19 mouse cellular contexts compared by ENCODE assay signal in the genomic region with DNA sequence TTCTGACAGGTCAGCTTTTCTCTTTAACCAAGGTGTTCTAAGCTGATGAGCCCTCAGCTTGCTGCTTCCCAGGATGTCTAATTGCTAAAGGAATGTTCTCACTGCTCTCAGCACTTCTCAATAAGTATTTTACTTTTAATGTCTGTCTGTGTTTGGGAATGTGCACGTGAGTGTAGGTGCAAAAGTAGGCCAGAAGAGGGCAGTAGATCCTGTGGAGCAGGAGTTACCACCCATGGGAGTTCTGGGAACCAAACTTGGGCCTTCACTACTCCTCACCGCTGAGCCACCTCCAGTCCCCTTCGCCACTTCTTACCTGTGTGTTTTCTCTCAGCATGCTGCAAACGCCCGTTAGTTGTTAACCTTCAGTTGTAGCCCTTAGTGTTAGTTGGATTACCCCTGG. TPM values are rescaled to one million over a fixed set of nuclear protein-coding genes. Genes with fewer than 3 reads are reported as not detected.
A peak's percentile ranks its signal among the peaks of the same experiment; 100 is the strongest.
DNase-seq lines count a peak whose midpoint lies in the region; ATAC-seq and TF ChIP-seq lines count a peak whose summit lies in the region.
"Had no signal": no experiment of that assay in that cellular context is flagged by ENCODE, and none has a peak within 500 bp of the region (broad histone marks: within the 10 kb centered on the region; RNA-seq: fewer than 3 reads in every experiment).

No protein-coding gene starts in this region.

- no peaks in the 10 kb centered on the region for H3K27me3 ChIP-seq in intestine, postnatal 0 days (replicated peaks; ENCODE audit: control insufficient read depth, insufficient read depth, low read length)
- no peaks in the 10 kb centered on the region for H3K27me3 ChIP-seq in intestine, embryonic 15.5 days (replicated peaks)
- no peaks in the 10 kb centered on the region for H3K27me3 ChIP-seq in liver, embryonic 14.5 days (ENCODE audit: control insufficient read depth, insufficient read depth, low read length)
- no peaks in the 10 kb centered on the region for H3K27me3 ChIP-seq in testis, adult 2 months (ENCODE audit: control insufficient read depth, insufficient read depth, low read length)
- H3K27me3 ChIP-seq in small intestine, adult 2 months (ENCODE audit: control insufficient read depth, insufficient read depth, low read length) = no peaks in the 10 kb centered on the region
- no peaks in the 10 kb centered on the region for H3K27me3 ChIP-seq in neural tube, embryonic 15.5 days (replicated peaks)
- H3K27me3 ChIP-seq: CH12.LX; heart, embryonic 15.5 days; hindbrain, embryonic 15.5 days; limb, embryonic 15.5 days had no signal

- 93% methylated on average over 5 of the region's 5 CpGs for WGBS in intestine, postnatal 0 days
- WGBS in intestine, embryonic 15.5 days = 89% methylated on average over 5 of the region's 5 CpGs
- 72% methylated on average over 5 of the region's 5 CpGs for WGBS in liver, embryonic 14.5 days (ENCODE audit: insufficient replicate concordance)
- 99% methylated on average over 5 of the region's 5 CpGs for WGBS in small intestine, adult 2 months
- 97% methylated on average over 5 of the region's 5 CpGs for WGBS in neural tube, embryonic 15.5 days

- TF ChIP-seq POLR2A in testis, adult 2 months (IDR thresholded peaks at IDR 0.05; ENCODE audit: control insufficient read depth, low read depth, low read length) = no peak
- TF ChIP-seq POLR2A in small intestine, adult 2 months (IDR thresholded peaks at IDR 0.05; ENCODE audit: low read depth, low read length) = no peak

- no peak overlapping the region for H3K4me2 ChIP-seq in intestine, postnatal 0 days (replicated peaks; ENCODE audit: low read depth)
- H3K4me2 ChIP-seq in intestine, embryonic 15.5 days (replicated peaks) = no peak overlapping the region
- no peak overlapping the region for H3K4me2 ChIP-seq in liver, embryonic 14.5 days (ENCODE audit: low read depth)
- no peak overlapping the region for H3K4me2 ChIP-seq in neural tube, embryonic 15.5 days
- H3K4me2 ChIP-seq: heart, embryonic 15.5 days; hindbrain, embryonic 15.5 days; limb, embryonic 15.5 days had no signal

- no peaks in the 10 kb centered on the region for H3K4me1 ChIP-seq in intestine, postnatal 0 days (replicated peaks; ENCODE audit: control insufficient read depth, insufficient read depth, low read length)
- H3K4me1 ChIP-seq in intestine, embryonic 15.5 days (replicated peaks) = no peaks in the 10 kb centered on the region
- peaks cover 0 to under 1% of the 10 kb centered on the region in 2 experiments; a peak in 2 of 4 replicates for H3K4me1 ChIP-seq in liver, embryonic 14.5 days (replicated peaks; ENCODE audit: control insufficient read depth in 2 of 2, insufficient read depth in 2 of 2, low read length in 1 of 2)
- H3K4me1 ChIP-seq in testis, adult 2 months (ENCODE audit: control insufficient read depth, insufficient read depth, low read length) = no peaks in the 10 kb centered on the region
- peaks cover 6% of the 10 kb centered on the region; the same call in 1 of the 2 replicates for H3K4me1 ChIP-seq in small intestine, adult 2 months (ENCODE audit: control insufficient read depth, insufficient read depth, insufficient read length, low read length)
- no peaks in the 10 kb centered on the region for H3K4me1 ChIP-seq in neural tube, embryonic 15.5 days
- H3K4me1 ChIP-seq: hindbrain, embryonic 15.5 days; limb, embryonic 15.5 days had no signal

- no peak overlapping the region for H3K4me3 ChIP-seq in intestine, postnatal 0 days (ENCODE audit: low read depth, low read length)
- H3K4me3 ChIP-seq in intestine, embryonic 15.5 days (replicated peaks) = no peak overlapping the region
- no peak overlapping the region for H3K4me3 ChIP-seq in liver, embryonic 14.5 days (ENCODE audit: insufficient read depth in 1 of 2, low read depth in 2 of 2, low read length in 2 of 2)
- H3K4me3 ChIP-seq in testis, adult 2 months (ENCODE audit: control insufficient read depth, low read depth, low read length) = no peak overlapping the region
- no peak overlapping the region for H3K4me3 ChIP-seq in small intestine, adult 2 months (ENCODE audit: low read depth, low read length)
- no peak overlapping the region for H3K4me3 ChIP-seq in neural tube, embryonic 15.5 days (replicated peaks)
- H3K4me3 ChIP-seq: forebrain, embryonic 10.5 days; heart, embryonic 15.5 days; hindbrain, embryonic 15.5 days; left cerebral cortex, adult 2 months; limb, embryonic 15.5 days had no signal

- no peak for ATAC-seq in intestine, postnatal 0 days
- no peak for ATAC-seq in intestine, embryonic 15.5 days
- no peak for ATAC-seq in liver, embryonic 14.5 days (ENCODE audit: insufficient read depth)
- ATAC-seq in neural tube, embryonic 15.5 days (ENCODE audit: low FRiP score) = no peak
- ATAC-seq: activated CD4-positive, CD25-positive, alpha-beta regulatory T cell, adult 4 months had no signal

- DNase-seq in liver, embryonic 14.5 days (ENCODE audit: low read depth in 3 of 3, low spot score in 3 of 3) = no peak
- no peak for DNase-seq in liver
- DNase-seq in testis, postnatal 14 days (ENCODE audit: low spot score) = no peak
- DNase-seq: adrenal gland, adult 8-10 months; cerebellum, adult 11-12 months; gastrocnemius, postnatal 25 days; layer of hippocampus, adult 9-11 months had no signal

- peak; percentile 41; the same call in 1 of the 2 replicates for TF ChIP-seq CTCF in intestine, postnatal 0 days (IDR thresholded peaks at IDR 0.05; ENCODE audit: low read depth)
- TF ChIP-seq CTCF in liver, embryonic 14.5 days (IDR thresholded peaks at IDR 0.05; ENCODE audit: low read depth) = peak; percentile 29; the same call in 1 of the 2 replicates
- peak; percentile 19; the same call in 1 of the 2 replicates for TF ChIP-seq CTCF in testis, adult 2 months (IDR thresholded peaks at IDR 0.05; ENCODE audit: control insufficient read depth, insufficient read depth, insufficient replicate concordance, low read depth, low read length)
- 0 out of 2 replicates have a peak, but pooled peaks have one; percentile 27 for TF ChIP-seq CTCF in small intestine, adult 2 months (IDR thresholded peaks at IDR 0.05; ENCODE audit: extremely low read depth, insufficient read length, insufficient replicate concordance, low read depth, low read length)

- no peak overlapping the region for H3K9ac ChIP-seq in intestine, postnatal 0 days (ENCODE audit: low read depth, low read length)
- H3K9ac ChIP-seq in intestine, embryonic 15.5 days = no peak overlapping the region
- H3K9ac ChIP-seq in liver, embryonic 14.5 days (replicated peaks) = no peak overlapping the region
- no peak overlapping the region for H3K9ac ChIP-seq in neural tube, embryonic 15.5 days (replicated peaks)
- H3K9ac ChIP-seq: heart, embryonic 15.5 days; hindbrain, embryonic 15.5 days; limb, embryonic 15.5 days had no signal

- no peaks in the 10 kb centered on the region for H3K9me3 ChIP-seq in intestine, postnatal 0 days (ENCODE audit: control insufficient read depth)
- no peaks in the 10 kb centered on the region for H3K9me3 ChIP-seq in intestine, embryonic 15.5 days
- no peaks in the 10 kb centered on the region for H3K9me3 ChIP-seq in liver, embryonic 14.5 days (ENCODE audit: control insufficient read depth, low read length)
- no peaks in the 10 kb centered on the region for H3K9me3 ChIP-seq in neural tube, embryonic 15.5 days (replicated peaks)
- H3K9me3 ChIP-seq: forebrain, embryonic 10.5 days; heart, embryonic 15.5 days; hindbrain, embryonic 15.5 days; limb, embryonic 15.5 days had no signal

- no peak for TF ChIP-seq EP300 in liver, embryonic 14.5 days (IDR thresholded peaks at IDR 0.05; ENCODE audit: low read depth)

- H3K27ac ChIP-seq in intestine, postnatal 0 days (ENCODE audit: low read depth, low read length) = peak overlapping the region; percentile 64; the same call in 1 of the 2 replicates
- H3K27ac ChIP-seq in intestine, embryonic 15.5 days = no peak overlapping the region
- H3K27ac ChIP-seq in liver, embryonic 14.5 days = no peak overlapping the region
- no peak overlapping the region for H3K27ac ChIP-seq in testis, adult 2 months (ENCODE audit: control insufficient read depth, insufficient read depth, low read depth, low read length)
- no peak overlapping the region for H3K27ac ChIP-seq in small intestine, adult 2 months (ENCODE audit: insufficient read depth, low read depth, low read length)
- no peak overlapping the region for H3K27ac ChIP-seq in neural tube, embryonic 15.5 days (replicated peaks)
- H3K27ac ChIP-seq: forebrain, embryonic 10.5 days; heart, embryonic 15.5 days; hindbrain, embryonic 15.5 days; left cerebral cortex, adult 2 months; limb, embryonic 15.5 days had no signal

- peaks cover 21% of the 10 kb centered on the region for H3K36me3 ChIP-seq in intestine, postnatal 0 days (ENCODE audit: control insufficient read depth, insufficient read depth)
- peaks cover 8% of the 10 kb centered on the region; the same call in 1 of the 2 replicates for H3K36me3 ChIP-seq in intestine, embryonic 15.5 days
- H3K36me3 ChIP-seq in liver, embryonic 14.5 days (replicated peaks; ENCODE audit: control insufficient read depth, insufficient read depth, low read depth) = no peaks in the 10 kb centered on the region
- no peaks in the 10 kb centered on the region for H3K36me3 ChIP-seq in testis, adult 2 months (ENCODE audit: control insufficient read depth, insufficient read depth, low read length)
- H3K36me3 ChIP-seq in small intestine, adult 2 months (ENCODE audit: control insufficient read depth, insufficient read depth, low read length) = no peaks in the 10 kb centered on the region
- H3K36me3 ChIP-seq in neural tube, embryonic 15.5 days = no peaks in the 10 kb centered on the region
- H3K36me3 ChIP-seq: hindbrain, embryonic 15.5 days had no signal

RNA-seq across cellular contexts. Expression of a gene that starts 25.1 kb away (rescaled TPM):
- 20.0 and 21.8 TPM in 2 replicates for polyA plus RNA-seq in intestine, postnatal 0 days (2015; fragmentation: Nextera tagmentation; extraction: Ambion mirVana)
- polyA plus RNA-seq in intestine, embryonic 15.5 days (2015; fragmentation: Nextera tagmentation; extraction: Ambion mirVana) = 68.9 and 76.8 TPM in 2 replicates
- 5.0 and 6.2 TPM in 2 replicates for polyA plus RNA-seq in liver, embryonic 14.5 days (2012; rRNA removed)
- polyA plus RNA-seq in liver, embryonic 14.5 days (2014; fragmentation: Nextera tagmentation; extraction: Ambion mirVana) = 10.6 and 11.4 TPM in 2 replicates
- polyA plus RNA-seq in testis, adult 2 months (2012; rRNA removed) = 5.7 and 7.0 TPM in 2 replicates
- polyA plus RNA-seq in small intestine, adult 2 months (2012; rRNA removed) = 5.7 and 10.5 TPM in 2 replicates
- polyA plus RNA-seq in neural tube, embryonic 15.5 days (2015; fragmentation: Nextera tagmentation; extraction: Ambion mirVana) = 37.9 and 47.4 TPM in 2 replicates

RNA-seq across cellular contexts. Expression of a gene that starts 47.4 kb away (rescaled TPM):
- 209 TPM in 2 replicates for polyA plus RNA-seq in intestine, postnatal 0 days (2015; fragmentation: Nextera tagmentation; extraction: Ambion mirVana)
- 195 and 217 TPM in 2 replicates for polyA plus RNA-seq in intestine, embryonic 15.5 days (2015; fragmentation: Nextera tagmentation; extraction: Ambion mirVana)
- polyA plus RNA-seq in liver, embryonic 14.5 days (2012; rRNA removed) = 21.3 and 40.8 TPM in 2 replicates
- 93.5 and 94.2 TPM in 2 replicates for polyA plus RNA-seq in liver, embryonic 14.5 days (2014; fragmentation: Nextera tagmentation; extraction: Ambion mirVana)
- polyA plus RNA-seq in testis, adult 2 months (2012; rRNA removed) = 64.6 and 67.4 TPM in 2 replicates
- polyA plus RNA-seq in small intestine, adult 2 months (2012; rRNA removed) = 8.9 and 17.5 TPM in 2 replicates
- polyA plus RNA-seq in neural tube, embryonic 15.5 days (2015; fragmentation: Nextera tagmentation; extraction: Ambion mirVana) = 156 and 162 TPM in 2 replicates
